Mouse (Mus musculus) lung, adult 10 weeks (tissue): ENCODE data around the gene Cyp4a14. TPM values are rescaled to one million over a fixed set of nuclear protein-coding genes. Genes with fewer than 3 reads are reported as not detected.

ENCODE experiments used
- polyA plus RNA-seq: library from polyadenylated mRNA; stranded (reverse); fragments of 350-450 nt; fragmentation: Illumina TruSeq; extraction: RNeasy Lipid Tissue Mini Kit (QIAGEN cat#74804); gene quantifications from one replicate; pipeline ENCODE4 v1.2.3, GENCODE M21; 2014; ENCODE audit warnings: low read depth, low replicate concordance; ENCODE audit not compliant: insufficient read depth

Cyp4a14 gene
- polyA plus RNA-seq = not detected

DNA sequence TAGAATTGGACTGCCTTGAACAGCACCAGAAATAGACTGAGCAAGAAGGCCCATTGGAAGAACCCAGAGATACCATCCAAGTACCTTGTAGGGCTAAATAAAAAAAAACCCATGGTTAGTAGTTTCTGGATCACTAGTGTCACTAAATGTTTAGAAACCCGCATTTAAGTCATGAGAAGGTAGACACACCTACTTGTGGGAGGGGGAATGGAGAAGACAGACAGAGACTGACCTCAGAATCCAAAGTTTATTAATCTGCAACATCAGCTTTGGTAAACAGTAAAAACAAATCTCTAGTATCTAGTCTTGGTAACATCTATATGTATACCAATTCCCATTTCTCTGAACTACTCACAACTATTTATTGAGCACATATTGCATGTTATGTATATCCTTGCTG is at the start of gene Cyp4a14:
Gene Cyp4a14, minus strand, starts transcription at position 142 of the 400 bp plus-strand sequence.

DNA sequence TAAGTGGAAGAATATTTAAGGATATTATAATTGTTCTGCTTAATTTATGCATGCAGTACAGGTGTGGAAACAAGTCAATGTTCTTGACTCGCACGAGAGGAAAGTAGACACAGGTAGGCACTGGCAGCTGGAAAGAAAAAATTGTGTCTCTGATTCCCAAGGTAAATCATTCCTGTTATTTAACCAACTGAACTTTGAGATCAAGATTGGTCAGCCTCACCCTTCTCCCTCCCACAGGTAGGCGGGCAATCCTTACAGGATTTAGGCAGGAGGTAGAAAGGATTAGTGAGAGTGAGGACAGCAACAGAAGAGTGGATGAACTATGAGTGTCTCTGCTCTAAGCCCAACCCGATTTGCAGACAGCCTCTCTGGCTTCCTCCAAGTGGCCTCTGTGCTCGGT is 22.1 kb upstream of the Cyp4a14 start, which contains the start of gene Cyp4a10:
Gene Cyp4a10, plus strand, starts transcription at position 265 of the 400 bp plus-strand sequence.

DNA sequence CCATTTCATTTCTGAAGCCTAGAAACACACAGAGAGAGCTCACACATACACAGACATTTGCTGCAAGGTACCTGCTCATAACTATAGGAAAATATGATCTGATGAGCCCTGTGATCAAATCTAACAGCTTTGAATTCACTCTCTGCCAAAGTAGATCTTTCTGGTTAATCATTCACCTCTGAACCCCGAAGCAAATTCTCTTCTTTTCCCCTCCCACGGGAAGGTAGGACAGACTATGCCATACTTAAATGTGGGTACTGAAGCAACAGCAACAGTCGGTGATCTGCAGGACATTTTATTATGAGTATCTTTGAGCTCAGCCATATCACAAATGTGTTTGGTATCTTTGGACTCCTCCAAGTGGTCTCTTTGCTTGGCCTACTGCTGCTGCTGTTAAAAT is 43.6 kb downstream of the Cyp4a14 start, which contains the start of gene Cyp4a30b:
Gene Cyp4a30b, plus strand, starts transcription at position 301 of the 400 bp plus-strand sequence.

Other genes starting within 250 kb of the Cyp4a14 start
- gene Cyp4a12a, start 197.1 kb downstream of the Cyp4a14 start, polyA plus RNA-seq = not detected
- gene Cyp4a12b, start 84.5 kb downstream of the Cyp4a14 start, polyA plus RNA-seq = 0.92 TPM
- gene Cyp4a30b, start 43.5 kb downstream of the Cyp4a14 start, polyA plus RNA-seq = not detected
- gene Cyp4a10, start 22.1 kb upstream of the Cyp4a14 start, polyA plus RNA-seq = not detected
- not detected for gene Cyp4a31, start 67.5 kb upstream of the Cyp4a14 start, polyA plus RNA-seq
- gene Cyp4a32, start 104.8 kb upstream of the Cyp4a14 start, polyA plus RNA-seq = not detected
- gene Cyp4b1, start 151.6 kb upstream of the Cyp4a14 start, polyA plus RNA-seq = 531 TPM
- gene Efcab14, start 241.6 kb upstream of the Cyp4a14 start, polyA plus RNA-seq = 17.4 TPM